Mouse (Mus musculus) C2C12 (cell line): ENCODE measurements around the gene Slc11a1. TPM values are rescaled to one million over a fixed set of nuclear protein-coding genes. Genes with fewer than 3 reads are reported as not detected.
"Not testable (repeated sequence)": the region's sequence is repeated elsewhere in the genome, so short reads cannot be mapped to it uniquely, and the experiment has no call there.

ENCODE experiments used
- H3K27me3 ChIP-seq: one replicate; pipeline ENCODE4 v1.6.1; 2011; ENCODE audit not compliant: control insufficient read depth, insufficient read depth, insufficient read length
- H3K36me3 ChIP-seq: one replicate; pipeline ENCODE4 v1.6.1; 2011; ENCODE audit not compliant: control insufficient read depth, insufficient read depth
- H3K4me3 ChIP-seq: one replicate; pipeline ENCODE4 v1.5.1; 2011; ENCODE audit warnings: mild to moderate bottlenecking, control low read depth; ENCODE audit not compliant: poor library complexity, insufficient read depth, severe bottlenecking
- H3K79me2 ChIP-seq: one replicate; pipeline ENCODE4 v1.6.1; 2011; ENCODE audit not compliant: control insufficient read depth, insufficient read depth
- H3K79me3 ChIP-seq: one replicate; pipeline ENCODE4 v1.6.1; 2011; ENCODE audit warnings: low read depth, control low read depth
- H3ac ChIP-seq: one replicate; pipeline ENCODE3; 2011; ENCODE audit warnings: low read depth; ENCODE audit not compliant: control insufficient read depth, insufficient read length
- CEBPB ChIP-seq: IDR thresholded peaks from one replicate; pipeline ENCODE4 v1.6.1; 2011; ENCODE audit warnings: low read depth, mild to moderate bottlenecking, control low read depth, moderate library complexity
- CTCF ChIP-seq: IDR thresholded peaks from one replicate; pipeline ENCODE4 v1.5.1; 2011; ENCODE audit not compliant: control insufficient read depth, insufficient read depth, insufficient read length
- FOSL1 ChIP-seq: IDR thresholded peaks from one replicate; pipeline ENCODE4 v1.8.0; 2011; ENCODE audit warnings: mild to moderate bottlenecking, low read length; ENCODE audit not compliant: poor library complexity, insufficient read depth, severe bottlenecking
- MAX ChIP-seq: IDR thresholded peaks from one replicate; pipeline ENCODE4 v1.6.1; 2011; ENCODE audit warnings: mild to moderate bottlenecking, control low read depth
- MYOD1 ChIP-seq: IDR thresholded peaks from one replicate; pipeline ENCODE4 v1.6.1; 2011; ENCODE audit warnings: low read depth; ENCODE audit not compliant: control insufficient read depth, insufficient read length
- MYOG ChIP-seq: IDR thresholded peaks from one replicate; pipeline ENCODE4 v1.6.1; 2011; ENCODE audit not compliant: control insufficient read depth, insufficient read length; ENCODE audit errors: extremely low read depth
- USF1 ChIP-seq: IDR thresholded peaks from one replicate; pipeline ENCODE4 v1.6.1; 2011; ENCODE audit warnings: low read depth, mild to moderate bottlenecking, control low read depth, moderate library complexity
- long read RNA-seq, 2 experiments: library from polyadenylated mRNA; unstranded; transcript quantifications; one replicate each; pipeline ENCODE4 v2.0.0; 2019 to 2020
- polyA plus RNA-seq: library from polyadenylated mRNA; unstranded; fragments of >200 nt; fragmentation: generic; extraction: Trizol; gene quantifications from one replicate; pipeline ENCODE4 v1.2.1, GENCODE M21; 2012; ENCODE audit warnings: missing spikeins

Slc11a1 gene
- 2.2 TPM for polyA plus RNA-seq
- long read RNA-seq, experiment 1, partial matches to known transcripts, result 1 of 2 reads
- long read RNA-seq, experiment 1, other reads (novel, unspliced or antisense), result 0 of 2 reads
- long read RNA-seq, experiment 2, partial matches to known transcripts, result 2 of 4 reads
- long read RNA-seq, experiment 2, other reads (novel, unspliced or antisense), result 2 of 4 reads

DNA sequence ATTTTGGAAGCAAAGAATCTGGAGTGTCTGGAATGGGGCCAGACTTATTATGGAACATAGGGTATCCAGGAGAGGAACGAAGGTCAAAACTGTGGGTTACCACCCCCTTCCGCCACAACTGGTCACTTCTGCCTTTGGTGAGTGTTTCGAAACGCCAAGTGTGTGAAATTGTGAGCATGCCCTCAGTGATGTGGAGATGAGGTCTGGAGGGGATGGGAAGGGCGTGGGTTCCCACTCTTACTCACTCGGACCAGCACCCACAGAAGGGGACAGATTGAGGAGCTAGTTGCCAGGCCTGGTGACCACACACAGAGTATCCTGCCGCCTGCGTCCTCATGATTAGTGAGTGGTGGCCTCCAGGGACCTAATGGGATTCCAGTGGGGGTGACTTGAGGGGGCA is at the start of gene Slc11a1:
TSS of gene Slc11a1 (plus strand) at position 216 of the 400 bp plus-strand sequence.
- Histone ChIP-seq H3K36me3 (no peaks in the 10 kb centered on the region), H3K4me3 (no peak within 1 kb of the TSS), H3K79me3 (no peaks in the 10 kb centered on the region), H3K79me2 (no peaks in the 10 kb centered on the region), H3ac (no peak within 1 kb of the TSS), H3K27me3 (no peaks in the 10 kb centered on the region)
- TF ChIP-seq MYOD1 (no peak), MAX (no peak), CTCF (no peak), MYOG (no peak), FOSL1 (no peak), CEBPB (no peak), USF1 (no peak)

DNA sequence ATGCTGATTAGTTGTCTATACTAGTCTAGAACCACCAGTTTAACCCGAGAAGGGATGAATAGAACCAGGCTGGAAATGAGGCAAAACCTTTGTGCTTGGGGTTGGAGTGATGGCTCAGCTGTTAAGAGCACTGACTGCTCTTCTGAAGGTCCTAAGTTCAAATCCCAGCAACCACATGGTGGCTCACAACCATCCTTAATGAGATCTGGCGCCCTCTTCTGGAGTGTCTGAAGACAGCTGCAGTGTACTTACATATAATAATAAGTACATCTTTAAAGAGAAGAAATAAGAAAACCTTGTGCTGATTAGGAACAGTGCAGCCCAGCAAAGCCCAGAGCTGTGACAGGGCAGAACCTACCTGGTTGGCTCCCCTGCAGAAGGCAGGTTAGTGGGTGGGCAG is 48.1 kb upstream of the Slc11a1 start:
- not testable (repeated sequence) for H3ac ChIP-seq, H3K79me2 ChIP-seq, H3K4me3 ChIP-seq, H3K36me3 ChIP-seq, H3K27me3 ChIP-seq, H3K79me3 ChIP-seq

DNA sequence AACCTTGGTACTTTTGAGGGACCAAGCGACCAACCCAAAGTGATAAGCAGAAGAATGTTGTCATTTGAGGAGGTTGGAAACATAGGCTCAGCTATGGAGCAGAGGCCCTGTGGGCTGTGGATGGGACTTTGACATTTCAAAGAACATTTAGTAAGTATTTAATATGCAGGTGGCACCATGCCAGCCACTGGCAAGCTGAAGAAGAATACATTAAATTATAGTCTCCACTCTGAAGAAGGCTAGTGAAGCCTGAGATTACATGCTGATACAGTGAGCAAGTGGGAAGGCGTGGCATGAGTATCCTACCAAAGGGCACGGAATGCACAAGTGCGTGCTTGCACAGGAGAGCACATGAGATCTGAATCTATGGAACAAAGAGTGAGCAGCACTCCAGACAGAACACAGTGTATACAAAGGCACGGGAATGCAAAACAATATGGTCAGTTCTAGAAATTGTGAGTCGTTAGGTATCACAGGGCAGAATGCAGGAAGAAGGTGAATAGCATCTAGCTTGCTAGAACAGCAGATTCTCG is 45.0 kb upstream of the Slc11a1 start:
- H3K79me3 ChIP-seq, result no peaks in the 10 kb centered on the region
- no peak overlapping the region for H3K4me3 ChIP-seq
- H3K27me3 ChIP-seq, result no peaks in the 10 kb centered on the region
- TF ChIP-seq USF1 (no peak), MYOD1 (no peak), MYOG (no peak), MAX (no peak), CEBPB (no peak), CTCF (no peak), FOSL1 (no peak)
- no peaks in the 10 kb centered on the region for H3K79me2 ChIP-seq
- no peak overlapping the region for H3ac ChIP-seq
- H3K36me3 ChIP-seq, result no peaks in the 10 kb centered on the region

DNA sequence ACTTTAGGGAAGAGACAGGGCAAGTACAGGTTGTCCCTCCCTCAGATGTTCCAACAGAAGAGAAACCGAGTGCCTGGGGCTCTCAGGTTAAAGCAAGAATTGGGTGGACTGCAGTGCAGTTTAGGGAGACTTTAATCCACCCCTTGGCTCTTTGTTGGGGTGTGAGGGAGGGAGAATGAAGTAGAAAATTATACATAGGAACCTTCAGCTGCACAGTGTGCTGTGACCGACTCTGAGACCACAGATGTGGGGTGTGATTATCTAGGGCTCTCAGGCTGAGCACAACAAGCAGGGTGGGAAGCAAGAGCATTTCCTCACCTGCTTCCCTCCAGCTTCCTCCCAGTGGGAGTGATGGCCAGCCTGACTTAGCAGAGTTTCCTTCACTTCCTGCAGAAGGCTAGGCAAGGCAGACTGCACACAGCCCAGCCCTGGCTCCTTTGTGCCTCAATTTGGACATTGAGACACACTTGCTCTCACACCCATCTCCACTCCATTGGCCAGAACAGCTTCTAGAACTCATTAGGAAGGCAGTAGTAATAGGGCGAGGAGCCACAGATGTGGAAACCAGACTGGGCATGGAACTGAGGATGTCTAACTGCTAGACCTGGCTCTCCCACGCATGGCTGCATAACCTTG is 43.8 kb upstream of the Slc11a1 start:
- no peak overlapping the region for H3K4me3 ChIP-seq
- H3K27me3 ChIP-seq, result no peaks in the 10 kb centered on the region
- H3K79me3 ChIP-seq, result no peaks in the 10 kb centered on the region
- H3ac ChIP-seq, result no peak overlapping the region
- TF ChIP-seq CEBPB (no peak), CTCF (no peak), MYOG (no peak), MYOD1 (no peak), USF1 (no peak), FOSL1 (no peak), MAX (no peak)
- H3K79me2 ChIP-seq, result no peaks in the 10 kb centered on the region
- no peaks in the 10 kb centered on the region for H3K36me3 ChIP-seq

DNA sequence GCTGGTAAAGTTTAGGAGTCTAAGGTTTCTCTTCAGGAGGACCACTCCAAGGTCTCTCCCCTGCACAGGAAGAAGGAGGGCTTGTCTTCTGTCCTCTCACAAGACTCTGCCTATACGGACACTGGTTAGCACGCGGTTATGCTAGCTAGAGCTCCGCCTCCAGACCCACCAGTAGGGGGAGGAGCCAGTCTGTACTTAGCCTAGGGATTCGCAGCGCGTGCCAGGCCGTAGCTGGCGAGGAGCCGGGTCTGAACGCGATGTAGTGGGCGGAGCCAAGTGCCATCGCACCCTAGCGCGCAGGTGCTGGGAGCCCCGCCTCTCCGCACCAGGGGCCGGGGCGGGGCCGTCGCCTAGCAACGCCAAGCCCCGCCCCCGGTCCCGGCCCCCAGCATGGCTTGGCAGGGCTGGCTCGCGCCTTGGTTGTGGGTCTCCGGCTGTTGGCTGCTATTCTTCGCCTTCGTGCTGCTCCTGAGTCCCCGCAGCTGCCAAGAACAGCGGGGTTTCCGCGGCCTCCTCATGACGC is 42.7 kb upstream of the Slc11a1 start:
- Histone ChIP-seq H3K79me2 (no peaks in the 10 kb centered on the region), H3K27me3 (no peaks in the 10 kb centered on the region), H3K79me3 (no peaks in the 10 kb centered on the region), H3ac (peak overlapping the region; percentile 68), H3K36me3 (no peaks in the 10 kb centered on the region), H3K4me3 (peak overlapping the region; percentile 40)
- TF ChIP-seq FOSL1 (no peak), MAX (peak; percentile 76)

DNA sequence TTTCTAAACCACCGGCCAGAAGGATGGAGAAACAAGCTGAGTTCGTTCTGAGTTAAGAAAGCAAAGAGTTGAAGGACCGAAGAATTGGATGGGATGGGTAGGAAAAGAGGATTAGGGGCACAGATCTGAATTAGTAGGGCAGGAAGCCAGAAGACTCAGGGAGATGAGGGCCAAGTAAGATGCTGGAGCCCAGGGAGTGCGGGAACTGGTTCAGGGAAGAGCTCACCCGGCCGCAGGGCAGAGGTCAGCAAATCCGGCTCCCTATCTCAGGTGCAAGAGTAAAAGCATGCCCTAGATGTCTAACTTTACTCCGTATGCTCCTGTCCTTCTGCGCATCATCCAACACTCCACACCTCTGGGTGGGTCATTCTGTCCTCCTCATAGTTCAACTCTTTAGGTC is 42.1 kb upstream of the Slc11a1 start:
- Histone ChIP-seq H3K27me3 (no peaks in the 10 kb centered on the region), H3K79me2 (no peaks in the 10 kb centered on the region), H3K36me3 (no peaks in the 10 kb centered on the region), H3ac (peak overlapping the region; percentile 68), H3K79me3 (no peaks in the 10 kb centered on the region), H3K4me3 (peak overlapping the region; percentile 40)
- no peak for TF ChIP-seq MYOG
- no peak for TF ChIP-seq FOSL1
- no peak for TF ChIP-seq CEBPB
- TF ChIP-seq CTCF, result no peak
- no peak for TF ChIP-seq USF1
